Mouse (Mus musculus) midbrain, embryonic 14.5 days (tissue): ENCODE measurements around the gene Gm18596. TPM values are rescaled to one million over a fixed set of nuclear protein-coding genes. Genes with fewer than 3 reads are reported as not detected.
"Not testable (repeated sequence)": the region's sequence is repeated elsewhere in the genome, so short reads cannot be mapped to it uniquely, and the experiment has no call there.

Source experiments
- ATAC-seq: fragments of 200-750 bp; cut with Nextera tagmentation; 2 replicates; pipeline ENCODE4 v1.8.0; 2017; ENCODE audit warnings: moderate number of reproducible peaks, moderate library complexity; ENCODE audit not compliant: low FRiP score, low TSS enrichment
- DNase-seq: peaks from one replicate; pipeline ENCODE4 v3.0.0-alpha.2; 2015
- H3K27ac ChIP-seq: fragments of 300-500 bp; sonication (generic); replicated peaks from 2 replicates; pipeline ENCODE4 v1.5.1; 2014; ENCODE audit warnings: mild to moderate bottlenecking, low read depth, low read length, moderate library complexity
- H3K27me3 ChIP-seq: fragments of 300-500 bp; sonication (generic); 2 replicates; pipeline ENCODE4 v1.6.1; 2014; ENCODE audit warnings: low read length, control low read depth, mixed read lengths; ENCODE audit not compliant: control insufficient read depth, insufficient read depth
- H3K36me3 ChIP-seq: fragments of 300-500 bp; sonication (generic); 2 replicates; pipeline ENCODE4 v1.6.1; 2014; ENCODE audit warnings: low read length, control low read depth; ENCODE audit not compliant: control insufficient read depth, insufficient read depth
- H3K4me1 ChIP-seq: fragments of 300-500 bp; sonication (generic); 2 replicates; pipeline ENCODE4 v1.6.1; 2014; ENCODE audit warnings: mild to moderate bottlenecking, antibody characterized with exemption, low read length, control low read depth; ENCODE audit not compliant: control insufficient read depth, insufficient read depth
- H3K4me2 ChIP-seq: fragments of 300-500 bp; sonication (generic); 2 replicates; pipeline ENCODE4 v1.6.1; 2014; ENCODE audit warnings: mild to moderate bottlenecking, low read length, moderate library complexity
- H3K4me3 ChIP-seq: fragments of 300-500 bp; sonication (generic); replicated peaks from 2 replicates; pipeline ENCODE4 v1.5.1; 2014; ENCODE audit warnings: low read depth, low read length
- H3K9ac ChIP-seq: fragments of 300-500 bp; sonication (generic); replicated peaks from 2 replicates; pipeline ENCODE4 v1.6.1; 2014; ENCODE audit warnings: mild to moderate bottlenecking, low read length, moderate library complexity
- H3K9me3 ChIP-seq: fragments of 300-500 bp; sonication (generic); 2 replicates; pipeline ENCODE4 v1.6.1; 2016; ENCODE audit warnings: low read length, control low read depth, mixed read lengths; ENCODE audit not compliant: control insufficient read depth
- WGBS: fragments of 180-500 bp; shearing (Covaris S2); extraction: QIAGEN DNeasy Blood & Tissue Kit; methylation state at CpG from one replicate; pipeline ENCODE4 v1.1.7; 2014; 5-methylcytosine and 5-hydroxymethylcytosine counted together
- polyA plus RNA-seq: library from polyadenylated mRNA; unstranded; fragments of >200 nt; fragmentation: Nextera tagmentation; extraction: Ambion mirVana; gene quantifications from 2 replicates; pipeline ENCODE4 v1.2.1, GENCODE M21; 2014

The Gm18596 gene
- polyA plus RNA-seq, 1 experiment from 2014 or later, result not detected

DNA sequence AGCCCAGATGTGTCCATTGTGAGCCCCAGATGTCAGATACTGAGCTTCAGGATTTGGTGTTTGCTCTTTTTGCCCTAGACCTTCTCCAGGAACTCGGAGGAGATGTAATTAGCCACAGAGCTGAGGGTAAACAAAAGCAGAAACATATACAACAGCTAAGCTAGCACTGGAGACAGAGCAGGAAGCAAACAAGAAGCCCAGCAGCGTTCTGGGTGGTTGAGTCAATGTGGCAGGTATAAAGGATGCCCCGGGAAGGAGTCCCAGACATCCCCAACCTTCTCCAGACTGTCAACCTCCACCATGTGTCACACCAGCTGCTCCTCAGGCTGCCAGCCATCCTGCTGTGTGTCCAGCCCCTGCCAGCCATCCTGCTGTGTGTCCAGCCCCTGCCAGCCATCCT, 16.3 kb downstream of the Gm18596 start, which contains the start of gene Gm10100:
Gene Gm10100, plus strand, starts transcription at position 301 of the 400 bp plus-strand sequence.
- no peak within 1 kb of the TSS for H3K4me2 ChIP-seq
- no peak within 1 kb of the TSS for H3K9ac ChIP-seq
- no peaks in the 10 kb centered on the region for H3K36me3 ChIP-seq
- H3K4me1 ChIP-seq, result no peaks in the 10 kb centered on the region
- DNase-seq (no peak), ATAC-seq (no peak)
- no peaks in the 10 kb centered on the region for H3K9me3 ChIP-seq
- H3K27me3 ChIP-seq, result no peaks in the 10 kb centered on the region
- WGBS, result 42% methylated on average over 3 of the region's 3 CpGs
- no peak within 1 kb of the TSS for H3K27ac ChIP-seq
- no peak within 1 kb of the TSS for H3K4me3 ChIP-seq

DNA sequence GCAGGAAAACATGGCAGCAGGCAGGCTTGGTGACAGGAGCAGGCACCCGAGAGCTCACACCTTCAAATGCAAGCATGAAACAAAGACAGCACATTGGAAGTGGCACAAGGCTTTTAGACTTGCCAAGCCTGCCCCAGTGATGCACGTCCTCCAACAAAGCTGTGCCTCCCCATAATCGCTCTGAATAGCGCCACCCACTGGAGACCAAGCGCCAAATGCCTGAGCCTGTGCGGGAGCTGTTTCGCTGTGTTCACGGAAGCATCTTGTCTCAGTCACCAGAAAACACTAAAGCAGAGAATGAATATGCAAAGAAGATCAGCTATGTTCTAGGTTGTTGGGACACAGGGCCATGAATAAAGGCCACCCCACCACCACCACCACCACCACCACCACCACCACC, 17.6 kb downstream of the Gm18596 start:
- Histone ChIP-seq H3K4me1 (no peaks in the 10 kb centered on the region), H3K9ac (no peak overlapping the region), H3K27ac (no peak overlapping the region), H3K9me3 (no peaks in the 10 kb centered on the region), H3K4me2 (no peak overlapping the region), H3K36me3 (no peaks in the 10 kb centered on the region), H3K27me3 (no peaks in the 10 kb centered on the region), H3K4me3 (no peak overlapping the region)
- 77% methylated on average over 8 of the region's 8 CpGs for WGBS
- DNase-seq, result no peak
- ATAC-seq, result no peak

DNA sequence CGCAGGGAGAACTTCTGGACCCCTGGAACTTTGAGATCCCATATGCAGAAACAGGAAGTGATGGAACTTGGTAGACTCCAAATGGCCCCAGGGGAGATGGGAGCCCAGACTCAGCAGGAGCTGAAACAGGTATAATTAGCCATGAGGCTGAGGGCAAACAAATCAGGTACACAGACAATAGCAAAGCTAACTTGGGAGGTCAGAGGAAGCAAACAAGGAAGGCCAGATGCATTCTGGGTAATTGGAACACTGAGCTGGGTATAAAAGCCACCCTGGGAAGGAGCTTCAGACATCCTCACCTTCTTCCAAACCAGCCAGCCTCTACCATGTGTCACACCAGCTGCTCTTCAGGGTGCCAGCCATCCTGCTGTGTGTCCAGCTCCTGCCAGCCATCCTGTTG, 22.1 kb downstream of the Gm18596 start, which contains the start of gene Krtap12-1:
Gene Krtap12-1, plus strand, starts transcription at position 301 of the 400 bp plus-strand sequence.
- WGBS, result 87% methylated on average over 1 of the region's 1 CpGs
- not testable (repeated sequence) for H3K27me3 ChIP-seq, DNase-seq, H3K4me3 ChIP-seq, ATAC-seq, H3K36me3 ChIP-seq, H3K27ac ChIP-seq, H3K9ac ChIP-seq, H3K4me2 ChIP-seq, H3K9me3 ChIP-seq, H3K4me1 ChIP-seq

DNA sequence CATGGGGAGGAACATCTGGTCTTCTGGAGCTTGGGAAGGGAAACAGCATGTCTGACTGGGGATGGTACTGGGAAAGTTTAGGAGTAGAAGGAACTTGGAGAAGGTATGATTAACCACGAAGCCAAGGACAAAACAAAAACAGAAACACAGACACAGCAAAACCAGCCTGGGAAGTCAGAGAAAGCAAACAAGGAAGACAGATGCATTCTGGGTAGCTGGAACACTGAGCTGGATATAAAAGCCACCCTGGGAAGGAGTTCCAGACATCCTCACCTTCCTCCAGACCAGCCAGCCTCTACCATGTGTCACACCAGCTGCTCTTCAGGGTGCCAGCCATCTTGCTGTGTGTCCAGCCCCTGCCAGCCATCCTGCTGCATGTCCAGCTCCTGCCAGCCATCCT, 26.9 kb downstream of the Gm18596 start, which contains the start of gene Gm10142:
Gene Gm10142, plus strand, starts transcription at position 301 of the 400 bp plus-strand sequence.
- Histone ChIP-seq H3K9ac (no peak within 1 kb of the TSS), H3K27ac (no peak within 1 kb of the TSS), H3K4me1 (no peaks in the 10 kb centered on the region), H3K36me3 (no peaks in the 10 kb centered on the region), H3K4me2 (no peak within 1 kb of the TSS), H3K27me3 (no peaks in the 10 kb centered on the region), H3K9me3 (no peaks in the 10 kb centered on the region), H3K4me3 (no peak within 1 kb of the TSS)
- DNase-seq (no peak), ATAC-seq (no peak)
- 87% methylated on average over 1 of the region's 1 CpGs for WGBS

DNA sequence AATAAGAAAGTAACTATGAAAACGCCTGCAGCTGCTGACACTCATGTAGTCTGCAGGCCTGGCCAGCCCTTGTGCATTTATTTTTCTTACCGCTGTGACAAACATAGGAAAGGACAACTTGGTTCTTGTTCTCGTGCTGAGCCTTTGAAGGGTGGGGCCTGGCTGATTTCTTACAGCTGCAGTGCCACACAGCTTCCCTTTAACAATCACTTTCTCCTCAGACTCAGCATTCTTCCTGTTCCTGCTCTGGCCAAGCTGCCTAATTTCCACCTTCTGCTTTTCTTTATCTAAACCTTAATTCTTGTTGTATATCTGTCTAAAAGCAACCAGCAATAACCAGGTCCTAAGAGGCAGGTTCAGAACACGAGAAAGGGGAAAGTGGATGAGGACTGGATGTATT, 28.7 kb downstream of the Gm18596 start:
- no peaks in the 10 kb centered on the region for H3K9me3 ChIP-seq
- H3K36me3 ChIP-seq, result no peaks in the 10 kb centered on the region
- DNase-seq, result no peak
- no peak overlapping the region for H3K4me3 ChIP-seq
- no peaks in the 10 kb centered on the region for H3K27me3 ChIP-seq
- H3K4me2 ChIP-seq, result no peak overlapping the region
- no peak overlapping the region for H3K9ac ChIP-seq
- no peaks in the 10 kb centered on the region for H3K4me1 ChIP-seq
- 78% methylated on average over 4 of the region's 4 CpGs for WGBS
- ATAC-seq, result no peak
- no peak overlapping the region for H3K27ac ChIP-seq

DNA sequence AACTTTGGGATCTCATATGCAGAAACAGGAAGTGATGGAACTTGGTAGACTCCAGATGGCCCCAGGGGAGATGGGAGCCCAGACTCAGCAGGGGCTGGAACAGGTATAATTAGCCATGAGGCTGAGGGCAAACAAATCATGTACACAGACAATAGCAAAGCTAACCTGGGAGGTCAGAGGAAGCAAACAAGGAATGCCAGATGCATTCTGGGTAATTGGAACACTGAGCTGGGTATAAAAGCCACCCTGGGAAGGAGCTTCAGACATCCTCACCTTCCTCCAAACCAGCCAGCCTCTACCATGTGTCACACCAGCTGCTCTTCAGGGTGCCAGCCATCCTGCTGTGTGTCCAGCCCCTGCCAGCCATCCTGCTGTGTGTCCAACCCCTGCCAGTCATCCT, 31.3 kb downstream of the Gm18596 start, which contains the start of gene Gm10024:
Gene Gm10024, plus strand, starts transcription at position 301 of the 400 bp plus-strand sequence.
- not testable (repeated sequence) for DNase-seq, H3K27me3 ChIP-seq, H3K9ac ChIP-seq, H3K36me3 ChIP-seq, H3K4me3 ChIP-seq, ATAC-seq, H3K27ac ChIP-seq, H3K9me3 ChIP-seq, H3K4me1 ChIP-seq, H3K4me2 ChIP-seq

DNA sequence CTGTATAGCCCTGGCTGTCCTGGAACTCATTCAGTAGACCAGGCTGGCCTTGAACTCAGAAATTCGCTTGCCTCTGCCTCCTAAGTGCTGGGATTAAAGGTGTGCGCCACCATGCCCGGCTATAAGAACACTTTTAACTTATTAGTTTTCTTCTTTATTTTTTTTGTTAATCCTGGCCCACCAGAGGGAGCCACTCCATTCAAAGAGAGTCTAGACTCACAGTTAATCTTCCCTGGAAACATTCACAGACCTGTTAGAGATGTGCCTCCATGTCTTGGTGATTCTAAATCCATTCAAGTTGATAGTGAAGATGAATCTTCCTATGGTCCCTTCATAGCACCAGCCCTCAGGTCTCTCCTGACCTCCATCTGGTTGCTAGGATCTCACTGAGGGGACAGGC, 32.6 kb downstream of the Gm18596 start:
- peak; percentile 28 for DNase-seq
- H3K9me3 ChIP-seq, result 0 out of 2 replicates have a peak, but pooled peaks cover 2% of the 10 kb centered on the region
- no peaks in the 10 kb centered on the region for H3K36me3 ChIP-seq
- no peaks in the 10 kb centered on the region for H3K27me3 ChIP-seq
- H3K27ac ChIP-seq, result no peak overlapping the region
- no peak overlapping the region for H3K9ac ChIP-seq
- H3K4me1 ChIP-seq, result no peaks in the 10 kb centered on the region
- no peak for ATAC-seq
- H3K4me3 ChIP-seq, result no peak overlapping the region
- 78% methylated on average over 3 of the region's 3 CpGs for WGBS
- H3K4me2 ChIP-seq, result no peak overlapping the region

DNA sequence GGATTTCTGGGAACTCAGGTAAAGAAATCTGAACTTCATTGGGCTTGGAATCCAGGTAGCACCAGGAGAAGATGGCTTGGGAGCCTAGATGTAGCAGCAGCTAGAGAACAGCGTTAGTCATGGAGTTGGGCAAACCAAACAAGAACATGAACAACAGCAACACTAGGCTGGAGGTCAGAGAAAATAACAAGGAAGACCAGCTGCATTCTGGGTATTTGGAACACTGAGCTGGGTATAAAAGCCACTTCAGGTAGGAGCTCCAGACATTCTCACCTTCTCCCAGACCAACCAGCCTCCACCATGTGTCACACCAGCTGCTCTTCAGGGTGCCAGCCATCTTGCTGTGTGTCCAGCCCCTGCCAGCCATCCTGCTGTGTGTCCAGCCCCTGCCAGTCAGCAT, 36.1 kb downstream of the Gm18596 start, which contains the start of gene Gm10272:
Gene Gm10272, plus strand, starts transcription at position 301 of the 400 bp plus-strand sequence.
- H3K4me1 ChIP-seq, result no peaks in the 10 kb centered on the region
- 88% methylated on average over 1 of the region's 1 CpGs for WGBS
- no peaks in the 10 kb centered on the region for H3K27me3 ChIP-seq
- H3K9ac ChIP-seq, result no peak within 1 kb of the TSS
- H3K27ac ChIP-seq, result no peak within 1 kb of the TSS
- no peak within 1 kb of the TSS for H3K4me2 ChIP-seq
- H3K4me3 ChIP-seq, result no peak within 1 kb of the TSS
- 0 out of 2 replicates have a peak, but pooled peaks cover 5% of the 10 kb centered on the region for H3K9me3 ChIP-seq
- ATAC-seq, result no peak
- no peak for DNase-seq
- no peaks in the 10 kb centered on the region for H3K36me3 ChIP-seq

DNA sequence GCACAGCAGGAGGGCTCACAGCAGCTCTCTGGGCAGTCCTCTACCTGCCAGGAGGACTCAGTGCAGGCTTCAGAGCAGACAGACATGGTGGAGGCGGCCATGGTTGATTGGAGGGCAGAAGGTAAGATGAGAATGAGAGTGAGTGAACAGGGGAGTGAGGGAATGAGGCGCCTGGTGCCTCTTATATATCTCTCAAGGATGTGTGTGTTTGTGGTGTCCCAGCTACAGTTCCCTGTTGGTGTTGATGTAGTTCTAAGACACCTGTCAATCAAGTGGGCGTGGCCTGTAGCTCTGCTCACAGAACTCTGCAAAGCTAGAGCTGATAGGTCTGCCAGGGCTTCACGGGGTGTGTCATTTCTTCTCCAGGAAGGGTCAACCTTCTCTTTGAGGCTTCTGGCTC, 45.3 kb downstream of the Gm18596 start, which contains the start of gene Gm9508:
Gene Gm9508, minus strand, starts transcription at position 101 of the 400 bp plus-strand sequence.
- DNase-seq (no peak), ATAC-seq (no peak)
- Histone ChIP-seq H3K4me1 (no peaks in the 10 kb centered on the region), H3K27me3 (no peaks in the 10 kb centered on the region), H3K9me3 (no peaks in the 10 kb centered on the region), H3K4me2 (no peak within 1 kb of the TSS), H3K9ac (no peak within 1 kb of the TSS), H3K27ac (no peak within 1 kb of the TSS), H3K36me3 (no peaks in the 10 kb centered on the region), H3K4me3 (no peak within 1 kb of the TSS)
- 41% methylated on average over 4 of the region's 4 CpGs for whole genome bisulfite sequencing
